Mouse (Mus musculus) cerebellum, adult 2 months (tissue): ENCODE results near the gene Gadl1. TPM values are rescaled to one million over a fixed set of nuclear protein-coding genes. Genes with fewer than 3 reads are reported as not detected.

Experiments
- DNase-seq, 2 experiments: peaks; one replicate each; pipeline ENCODE4 v3.0.0; 2021
- H3K27ac ChIP-seq: fragments of 200-500 bp; 2 replicates; pipeline ENCODE4 v1.5.1; 2012; ENCODE audit warnings: low read length, control low read depth, inconsistent platforms; ENCODE audit not compliant: insufficient read depth
- H3K27me3 ChIP-seq: fragments of 200-500 bp; 2 replicates; pipeline ENCODE4 v1.6.1; 2012; ENCODE audit warnings: inconsistent platforms, mild to moderate bottlenecking, low read length, moderate library complexity; ENCODE audit not compliant: control insufficient read depth, insufficient read depth
- H3K4me1 ChIP-seq: fragments of 200-500 bp; 2 replicates; pipeline ENCODE4 v1.6.1; 2011; ENCODE audit warnings: low read length; ENCODE audit not compliant: control insufficient read depth, insufficient read depth
- H3K4me3 ChIP-seq: fragments of 200-500 bp; replicated peaks from 2 replicates; pipeline ENCODE3; 2011; ENCODE audit warnings: mild to moderate bottlenecking, low read depth, low read length, control low read depth; ENCODE audit not compliant: insufficient read depth
- CTCF ChIP-seq: fragments of 200-500 bp; IDR thresholded peaks from 2 replicates; pipeline ENCODE4 v1.5.1; 2011; ENCODE audit warnings: low read depth, mild to moderate bottlenecking, control low read depth, low read length, moderate library complexity, borderline replicate concordance; ENCODE audit not compliant: insufficient read depth
- POLR2A ChIP-seq: fragments of 200-500 bp; IDR thresholded peaks from 2 replicates; pipeline ENCODE4 v1.6.1; 2011; ENCODE audit warnings: low read length, control low read depth, borderline replicate concordance; ENCODE audit not compliant: insufficient read depth
- WGBS: fragments of 180-500 bp; shearing (Covaris S2); methylation state at CpG from one replicate; pipeline ENCODE4 v1.1.7; 2018; 5-methylcytosine and 5-hydroxymethylcytosine counted together
- polyA plus RNA-seq: library from polyadenylated mRNA; depleted of rRNA; stranded (reverse); fragments of >200 nt; gene quantifications from 2 replicates; pipeline ENCODE4 v1.2.3, GENCODE M21; 2012

Gadl1 gene
- polyA plus RNA-seq, 1 experiment = 0.31 TPM

DNA sequence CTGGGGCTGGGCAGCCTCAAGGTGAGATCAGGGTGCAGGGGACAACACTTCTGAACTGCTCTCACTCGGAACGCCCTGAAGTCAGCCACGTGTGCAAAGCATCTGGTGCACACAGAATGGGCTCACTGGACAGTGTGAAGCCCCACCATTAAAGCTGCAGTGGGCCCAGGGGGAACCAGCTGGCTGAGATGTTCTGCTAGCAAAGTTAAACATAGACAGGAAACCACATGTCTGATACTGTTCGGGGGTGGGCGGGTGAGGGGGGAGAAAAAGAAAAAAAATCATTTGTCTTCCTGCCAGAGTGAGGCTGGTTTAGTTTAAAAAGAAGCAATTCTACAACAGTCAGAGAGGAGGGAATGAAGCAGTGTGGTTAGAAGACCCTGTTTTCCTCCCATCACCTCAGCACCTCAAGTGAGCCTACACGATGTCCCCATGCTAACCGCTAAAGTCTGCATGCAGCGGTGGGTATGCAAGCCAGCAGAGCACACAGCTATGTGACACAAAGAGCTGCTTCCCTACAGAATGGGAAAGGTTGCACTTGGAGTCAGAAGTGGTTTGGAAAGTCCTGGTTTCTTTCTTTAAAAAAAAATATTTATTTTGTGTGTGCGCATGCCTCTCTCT, 213.8 kb downstream of the Gadl1 start:
- no peak for TF ChIP-seq CTCF
- no peak for TF ChIP-seq POLR2A
- Histone ChIP-seq H3K27me3 (no peaks in the 10 kb centered on the region; the same call in 1 of the 2 replicates), H3K4me3 (no peak overlapping the region), H3K27ac (no peak overlapping the region), H3K4me1 (no peaks in the 10 kb centered on the region)
- 65% methylated on average over 9 of the region's 9 CpGs for WGBS
- DNase-seq = no peak
